Comparison of ENCODE assay signal across 9 mouse cellular contexts in genomic region chr12:79641570-79642285, GRCm38 (mm10).
DNase-seq lines count a peak whose midpoint lies in the region; ATAC-seq and TF ChIP-seq lines count a peak whose summit lies in the region.
"Had no signal": no experiment of that assay in that cellular context is flagged by ENCODE, and none has a peak within 500 bp of the region (broad histone marks: within the 10 kb centered on the region; RNA-seq: fewer than 3 reads in every experiment).

No protein-coding gene starts in this region.

- no peak overlapping the region for H3K4me3 ChIP-seq in heart, postnatal 0 days (ENCODE audit: low read depth, low read length)
- no peak overlapping the region for H3K4me3 ChIP-seq in stomach, embryonic 14.5 days (ENCODE audit: low read depth, low read length)
- H3K4me3 ChIP-seq: erythroblast, embryonic 14.5 days had no signal

- ATAC-seq in heart, postnatal 0 days (ENCODE audit: insufficient read depth, low read depth), result no peak
- ATAC-seq in stomach, embryonic 14.5 days (ENCODE audit: insufficient number of reproducible peaks, insufficient read depth, low FRiP score, low read depth), result no peak

- H3K27me3 ChIP-seq in heart, postnatal 0 days (ENCODE audit: control insufficient read depth, insufficient read depth, low read length), result no peaks in the 10 kb centered on the region
- H3K27me3 ChIP-seq in stomach, embryonic 14.5 days (ENCODE audit: control insufficient read depth, insufficient read depth, low read length), result no peaks in the 10 kb centered on the region

- peak; percentile 19; the same call in 1 of the 2 replicates for TF ChIP-seq CTCF in heart, postnatal 0 days (IDR thresholded peaks at IDR 0.05; ENCODE audit: low read depth)

- H3K27ac ChIP-seq in heart, postnatal 0 days (ENCODE audit: low read depth), result no peak overlapping the region
- H3K27ac ChIP-seq in stomach, embryonic 14.5 days (ENCODE audit: low read length), result peak overlapping the region; percentile 28; the same call in 1 of the 2 replicates

- no peaks in the 10 kb centered on the region for H3K9me3 ChIP-seq in heart, postnatal 0 days (replicated peaks; ENCODE audit: control insufficient read depth, low read length)
- H3K9me3 ChIP-seq in stomach, embryonic 14.5 days (ENCODE audit: control insufficient read depth, low read depth, low read length), result no peaks in the 10 kb centered on the region

- H3K36me3 ChIP-seq in heart, postnatal 0 days (replicated peaks; ENCODE audit: control insufficient read depth, insufficient read depth, low read length), result no peaks in the 10 kb centered on the region
- no peaks in the 10 kb centered on the region for H3K36me3 ChIP-seq in stomach, embryonic 14.5 days (ENCODE audit: control insufficient read depth, insufficient read depth, low read length)

- no peak overlapping the region for H3K9ac ChIP-seq in heart, postnatal 0 days (replicated peaks; ENCODE audit: low read depth, low read length)
- H3K9ac ChIP-seq in stomach, embryonic 14.5 days (replicated peaks; ENCODE audit: low read depth, low read length), result no peak overlapping the region

- no peaks in the 10 kb centered on the region for H3K4me1 ChIP-seq in heart, postnatal 0 days (ENCODE audit: control insufficient read depth, insufficient read depth)
- peaks cover 7% of the 10 kb centered on the region; the same call in 1 of the 2 replicates for H3K4me1 ChIP-seq in stomach, embryonic 14.5 days (ENCODE audit: control insufficient read depth, insufficient read depth, low read length)

- no peak for TF ChIP-seq EP300 in heart, postnatal 0 days (IDR thresholded peaks at IDR 0.05; ENCODE audit: low read depth)

- peak; percentile 22 for DNase-seq in gastrocnemius, postnatal 10 days
- no peak for DNase-seq in gastrocnemius, adult 8-10 months (ENCODE audit: low spot score in 2 of 2)
- peak; percentile 66 for DNase-seq in Muller cell, postnatal 12 days (ENCODE audit: inconsistent ontology term)
- DNase-seq in heart, postnatal 0 days (ENCODE audit: low spot score), result no peak
- DNase-seq in liver, result peak; percentile 52
- DNase-seq in frontal cortex, postnatal 14 days (ENCODE audit: low spot score in 2 of 2), result no peak
- no peak for DNase-seq in cerebellum, postnatal 4 days (ENCODE audit: low spot score in 2 of 2)

- H3K4me2 ChIP-seq in heart, postnatal 0 days (ENCODE audit: low read depth, low read length), result no peak overlapping the region
- H3K4me2 ChIP-seq in stomach, embryonic 14.5 days (replicated peaks; ENCODE audit: low read depth, low read length), result no peak overlapping the region

- WGBS in heart, postnatal 0 days, result 72% methylated on average over 7 of the region's 7 CpGs
- 41% methylated on average over 7 of the region's 7 CpGs for WGBS in stomach, embryonic 14.5 days

Comparison
In these comparisons a context has a peak if more than half of its experiments do, and no peak if none do; other contexts are left out.
1. DNase-seq: peak in gastrocnemius, postnatal 10 days (single experiment), Muller cell, postnatal 12 days (single experiment) and liver (single experiment); none in gastrocnemius, adult 8-10 months (0 of 2), heart, postnatal 0 days (single experiment), frontal cortex, postnatal 14 days (0 of 2) and cerebellum, postnatal 4 days (0 of 2).